Mouse (Mus musculus) liver, embryonic 14.5 days (tissue): Measurements from ENCODE around the gene Iqschfp.

ENCODE experiments used
- CTCF ChIP-seq: IDR thresholded peaks from 2 replicates; pipeline ENCODE4 v1.5.1; 2016; ENCODE audit warnings: antibody characterized with exemption, low read depth, control low read depth
- EP300 ChIP-seq: IDR thresholded peaks from 2 replicates; pipeline ENCODE4 v1.6.1; 2016; ENCODE audit warnings: antibody characterized with exemption, low read depth

DNA sequence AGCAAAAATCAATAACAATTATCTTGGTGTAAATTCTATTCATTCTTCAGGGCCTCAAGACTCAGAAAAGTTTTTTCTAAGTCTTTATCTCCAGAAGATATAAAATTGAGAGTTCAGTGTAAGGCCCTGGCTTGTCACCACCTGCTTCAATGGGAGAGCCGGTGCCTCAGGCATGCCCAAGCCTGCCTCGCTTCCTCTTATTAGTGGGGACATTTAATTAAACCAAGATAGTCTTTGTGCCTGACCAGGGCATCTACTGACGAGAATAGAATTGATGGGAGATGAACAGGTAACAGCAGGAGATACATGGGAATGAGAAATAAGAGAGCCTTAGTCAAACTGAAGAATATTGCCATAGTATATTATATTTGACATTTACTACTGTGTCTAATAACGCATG is 200.1 kb downstream of the Iqschfp start:
- TF ChIP-seq CTCF, result no peak
- no peak for TF ChIP-seq EP300
